Mouse (Mus musculus): ENCODE results near the gene Nanos2.
A peak's percentile ranks its signal among the peaks of the same experiment; 100 is the strongest.

Gene Nanos2

DNA sequence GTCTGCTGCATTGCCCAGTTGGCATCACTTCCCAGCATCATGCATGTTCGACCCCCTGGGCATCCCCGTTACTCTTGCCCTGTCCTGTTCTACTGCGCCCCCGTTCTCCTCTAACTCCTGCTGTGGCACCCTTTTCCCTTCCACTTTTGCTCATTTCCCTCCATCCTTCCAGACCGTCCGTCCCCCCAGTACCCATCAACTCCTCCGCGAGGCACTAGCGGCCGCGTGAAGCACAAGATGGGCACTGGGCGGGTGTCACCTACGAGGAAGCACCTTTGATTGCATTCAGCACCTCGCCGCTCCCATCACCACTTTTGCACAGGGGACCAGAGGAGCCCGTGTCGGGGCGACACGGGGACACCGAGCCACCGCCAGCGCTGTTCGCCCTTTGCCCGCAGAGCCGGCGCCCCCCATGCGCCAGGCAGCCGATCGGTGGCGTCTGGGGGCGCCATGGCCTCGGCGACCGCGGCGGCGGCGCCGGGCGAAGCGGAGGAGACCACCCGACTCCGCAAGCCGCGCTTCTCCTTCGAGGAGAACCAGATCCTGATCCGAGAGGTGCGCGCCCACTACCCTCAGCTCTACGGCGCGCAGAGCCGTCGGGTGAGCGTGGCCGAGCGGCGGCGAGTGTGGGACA is 4.6 kb downstream of the Nanos2 start:
- DNase-seq: peak; percentile 60

DNA sequence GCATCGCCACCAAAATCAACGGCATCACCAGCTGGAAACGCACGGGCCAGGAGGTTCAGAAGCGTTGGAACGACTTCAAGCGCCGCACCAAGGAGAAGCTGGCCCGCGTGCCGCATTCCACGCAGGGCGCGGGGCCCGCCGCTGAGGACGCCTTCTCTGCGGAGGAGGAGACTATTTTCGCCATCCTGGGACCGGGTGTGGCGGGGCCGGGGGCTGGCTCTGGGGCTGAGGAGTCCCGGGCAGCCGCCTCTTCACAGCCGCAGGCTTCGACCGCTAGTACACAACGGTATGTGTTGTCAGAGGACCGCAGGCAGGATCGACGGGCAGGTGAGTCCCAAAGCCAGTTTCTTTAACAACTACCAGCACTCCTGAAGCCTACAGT is 5.1 kb downstream of the Nanos2 start:
- DNase-seq: no peak

DNA sequence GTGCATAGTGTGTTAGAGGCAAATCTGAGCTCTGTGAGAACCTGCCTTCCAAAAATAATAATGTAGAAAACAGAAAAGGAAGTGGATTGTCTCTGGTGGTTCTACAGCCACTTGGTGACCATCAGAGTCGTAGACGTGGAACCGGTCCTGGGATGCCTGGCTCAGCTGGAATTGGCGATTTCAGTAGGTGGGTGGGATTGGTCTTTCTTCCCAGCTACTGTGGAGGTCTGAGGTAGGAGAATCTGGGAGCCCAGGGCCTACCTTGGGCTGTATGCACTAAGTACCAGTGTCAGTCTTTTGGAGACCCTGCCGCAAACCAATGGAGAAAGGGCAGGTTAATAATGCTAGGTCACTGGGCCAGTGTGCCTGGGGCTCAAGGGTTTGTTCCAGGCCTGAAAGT is 5.8 kb downstream of the Nanos2 start:
- DNase-seq: no peak

DNA sequence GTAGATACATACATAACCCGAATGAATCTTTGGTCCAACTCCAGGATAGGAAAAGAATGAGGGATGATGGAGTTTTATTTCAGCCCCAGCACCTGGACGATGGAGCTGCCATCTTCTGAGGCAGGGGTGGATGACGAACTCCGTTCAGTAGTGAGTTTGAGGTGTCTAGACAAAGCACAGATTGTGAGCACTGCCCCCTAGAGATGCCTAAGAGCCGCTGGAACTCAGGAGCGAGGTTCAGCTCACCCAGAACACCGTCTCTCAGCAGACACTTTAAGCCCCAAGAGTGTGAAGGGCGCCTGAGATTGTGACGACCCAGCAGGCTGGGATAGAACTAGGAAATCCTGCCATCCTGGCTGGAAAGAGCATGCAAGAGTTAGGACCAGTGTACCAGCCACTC is 11.6 kb downstream of the Nanos2 start:
- no peak for DNase-seq

DNA sequence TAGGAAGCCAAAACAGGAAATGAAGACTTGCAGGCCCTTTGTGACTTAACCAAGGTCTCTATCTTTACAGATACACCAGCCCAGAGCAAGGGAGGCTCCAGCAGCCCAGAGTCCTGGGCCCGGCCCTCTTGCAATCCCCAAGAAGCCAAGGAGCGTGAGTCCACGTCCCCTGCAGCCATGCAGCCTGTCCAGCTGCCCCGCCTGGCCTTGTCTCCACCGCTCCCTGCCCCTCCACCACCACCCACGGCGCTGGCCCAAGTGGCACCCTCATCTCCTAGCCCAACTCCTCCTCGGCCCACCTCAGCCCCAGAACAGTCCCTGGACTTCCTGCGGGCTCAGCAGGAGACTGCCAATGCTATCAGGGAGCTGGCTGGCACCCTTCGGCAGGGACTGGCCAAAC is 13.2 kb downstream of the Nanos2 start:
- DNase-seq: no peak

DNA sequence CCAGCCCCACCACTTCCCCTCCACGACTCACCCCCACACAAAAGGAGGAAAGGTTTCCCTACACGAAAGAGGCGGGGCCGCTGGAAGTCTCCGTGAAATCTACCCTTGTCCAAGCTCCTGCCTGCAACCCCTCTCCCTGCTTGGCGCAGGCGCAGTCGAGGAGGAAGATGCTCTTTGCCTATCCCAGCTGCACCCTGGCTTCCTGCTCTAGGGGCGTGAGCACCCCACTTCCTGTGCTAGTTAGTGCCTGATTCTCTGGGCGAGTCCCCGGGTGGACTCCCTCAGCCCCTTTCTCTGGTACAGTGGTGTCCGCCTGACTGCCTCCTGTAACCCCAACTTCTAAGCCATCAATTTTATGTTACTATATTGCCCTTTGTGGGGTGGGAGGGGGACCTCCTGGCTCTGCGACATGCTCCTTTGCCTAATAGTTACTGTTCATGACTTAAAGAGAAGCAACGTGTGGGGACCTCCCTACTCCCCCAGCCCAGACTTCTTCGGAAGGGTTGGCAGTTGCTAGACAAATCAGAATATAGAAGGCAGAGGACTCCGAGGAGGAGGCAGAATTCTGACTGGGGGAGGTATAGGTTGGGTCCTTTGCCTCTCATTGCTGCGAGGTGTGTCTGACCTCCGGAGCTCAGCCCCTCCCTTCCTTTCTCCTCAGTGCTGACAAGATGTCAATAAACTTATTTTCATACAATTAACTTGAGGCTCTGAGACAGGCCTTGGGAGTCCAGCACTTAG is 14.0 kb downstream of the Nanos2 start:
- peak; percentile 26 for DNase-seq

DNA sequence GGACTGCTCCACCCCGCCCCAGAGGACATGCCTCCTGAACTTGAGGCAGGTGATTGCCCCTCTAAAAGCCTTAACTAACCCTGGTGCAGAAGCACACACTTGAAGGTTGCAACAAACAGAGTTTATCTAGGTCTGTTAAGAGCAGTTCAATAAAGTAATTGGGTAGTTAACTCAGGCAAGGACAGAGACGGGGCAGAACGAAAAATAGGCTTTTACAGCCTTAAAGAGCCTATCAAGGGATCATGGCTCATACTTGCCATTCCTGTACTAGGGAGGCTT is 14.5 kb downstream of the Nanos2 start:
- DNase-seq: no peak

DNA sequence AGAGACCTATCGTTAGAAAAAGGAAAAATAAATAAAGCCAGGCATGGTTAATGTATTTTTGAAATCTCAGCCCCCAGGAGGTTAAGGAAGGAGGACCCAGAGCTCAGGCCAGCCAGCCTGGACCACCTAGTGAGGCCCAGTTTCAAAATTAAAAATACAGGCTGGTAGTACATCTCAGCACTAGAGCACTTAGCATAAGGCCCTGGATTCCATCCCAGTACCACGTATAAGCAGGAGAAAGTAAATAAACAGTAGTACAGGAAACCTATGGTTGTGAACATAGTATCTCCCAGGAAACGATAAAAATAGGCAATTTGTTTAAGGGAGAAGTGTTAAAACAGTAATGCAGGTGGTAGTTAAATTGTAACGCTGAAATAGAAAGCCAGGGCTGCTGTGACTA is 14.9 kb downstream of the Nanos2 start:
- DNase-seq: no peak

DNA sequence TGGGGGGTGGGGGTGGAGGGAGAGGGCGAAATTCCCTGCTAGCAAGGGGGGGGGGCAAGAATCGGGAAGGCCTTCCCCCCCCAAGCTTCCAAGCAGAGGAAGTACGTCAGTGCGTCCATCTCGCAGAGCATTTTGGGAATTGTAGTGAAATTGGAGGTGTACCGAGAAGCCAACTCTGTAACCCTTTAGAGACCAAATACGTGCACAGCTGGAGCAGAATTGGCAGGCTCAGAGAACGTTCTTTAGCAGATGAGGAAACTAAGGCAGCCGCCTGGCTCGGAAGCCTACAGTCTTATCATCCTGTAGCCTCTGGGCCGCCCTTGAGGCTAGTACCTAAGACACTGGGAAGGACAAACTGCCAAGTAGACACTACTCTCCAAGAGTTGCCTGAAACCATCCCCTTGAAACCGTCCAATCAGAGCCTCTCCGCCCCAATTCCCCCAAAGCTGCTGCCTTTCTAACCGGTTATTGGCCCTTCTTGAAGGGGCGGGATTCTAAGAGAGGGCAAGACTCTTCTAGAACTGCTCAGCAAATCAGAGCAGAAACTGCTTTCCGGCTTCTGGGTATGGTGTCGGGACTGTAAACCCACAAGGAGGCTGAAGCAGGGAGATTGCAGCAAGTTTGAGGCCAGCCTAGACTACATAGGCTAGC is 15.8 kb downstream of the Nanos2 start:
- peak; percentile 80 for DNase-seq

DNA sequence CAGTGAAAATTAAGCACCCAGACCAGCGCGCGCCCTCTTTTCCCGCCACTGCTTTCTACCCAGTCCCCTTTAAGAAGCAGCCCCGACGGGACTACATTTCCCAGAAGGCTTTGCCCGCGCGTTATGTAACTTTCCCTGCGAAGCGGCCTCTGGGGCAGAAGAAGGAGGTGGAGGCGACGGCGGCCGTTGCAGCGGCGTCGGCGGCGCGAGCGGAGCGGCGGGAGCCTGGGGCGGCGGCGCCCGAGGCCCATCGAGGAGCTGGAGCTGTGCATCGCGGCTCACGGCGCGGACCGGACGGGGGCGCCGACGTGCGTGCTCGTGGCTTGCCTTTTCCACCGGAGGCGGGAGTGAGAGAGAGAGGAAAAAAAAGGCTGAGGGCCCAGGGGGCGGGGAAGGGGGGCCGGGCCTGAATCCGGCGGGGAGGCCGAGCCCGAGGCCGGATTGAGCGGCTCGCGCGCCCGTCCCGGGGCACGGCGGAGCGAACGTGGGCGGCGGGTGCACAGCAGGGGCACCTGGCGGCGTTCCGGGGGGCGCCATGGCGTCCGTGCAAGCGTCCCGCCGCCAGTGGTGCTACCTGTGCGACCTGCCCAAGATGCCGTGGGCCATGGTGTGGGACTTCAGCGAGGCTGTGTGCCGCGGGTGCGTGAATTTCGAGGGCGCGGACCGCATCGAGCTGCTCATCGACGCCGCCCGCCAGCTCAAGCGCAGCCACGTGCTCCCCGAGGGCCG is 16.9 kb downstream of the Nanos2 start, which contains the start of gene Irf2bp1:
Gene Irf2bp1 (plus strand): TSS at position 143 of the 729 bp plus-strand sequence.
- peak; percentile 95 for DNase-seq

DNA sequence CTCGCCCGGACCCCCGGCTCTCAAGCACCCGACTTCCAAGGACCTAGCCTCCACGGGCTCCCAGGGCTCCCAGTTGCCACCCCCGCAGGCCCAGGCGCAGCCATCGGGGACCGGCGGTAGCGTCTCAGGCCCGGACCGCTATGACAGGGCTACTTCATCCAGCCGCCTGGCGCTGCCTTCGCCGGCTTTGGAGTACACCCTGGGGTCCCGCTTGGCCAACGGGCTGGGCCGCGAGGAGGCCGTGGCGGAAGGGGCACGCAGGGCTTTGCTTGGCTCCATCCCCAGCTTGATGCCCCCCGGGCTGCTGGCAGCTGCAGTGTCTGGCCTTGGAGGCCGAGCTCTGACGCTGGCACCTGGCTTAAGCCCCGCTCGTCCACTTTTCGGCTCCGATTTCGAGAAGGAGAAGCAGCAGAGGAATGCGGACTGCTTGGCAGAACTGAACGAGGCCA is 17.5 kb downstream of the Nanos2 start:
- DNase-seq: peak; percentile 48

DNA sequence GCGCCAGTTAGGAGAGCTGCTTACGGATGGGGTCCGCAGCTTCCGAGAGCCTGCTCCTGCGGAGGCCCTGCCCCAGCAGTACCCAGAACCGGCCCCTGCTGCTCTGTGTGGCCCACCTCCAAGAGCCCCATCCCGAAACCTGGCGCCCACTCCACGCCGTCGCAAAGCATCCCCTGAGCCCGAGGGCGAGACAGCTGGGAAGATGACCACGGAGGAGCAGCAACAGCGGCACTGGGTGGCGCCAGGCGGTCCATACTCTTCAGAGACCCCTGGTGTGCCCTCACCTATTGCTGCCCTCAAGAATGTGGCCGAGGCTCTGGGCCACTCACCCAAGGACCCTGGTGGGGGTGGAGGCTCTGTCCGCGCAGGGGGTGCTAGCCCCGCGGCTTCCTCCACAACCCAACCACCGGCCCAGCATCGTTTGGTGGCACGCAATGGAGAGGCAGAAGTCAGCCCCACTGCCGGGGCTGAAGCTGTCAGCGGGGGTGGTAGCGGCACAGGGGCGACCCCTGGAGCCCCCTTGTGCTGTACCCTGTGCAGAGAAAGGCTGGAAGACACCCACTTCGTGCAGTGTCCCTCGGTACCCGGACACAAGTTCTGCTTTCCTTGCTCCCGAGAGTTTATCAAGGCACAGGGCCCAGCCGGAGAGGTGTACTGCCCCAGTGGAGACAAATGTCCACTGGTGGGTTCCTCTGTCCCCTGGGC is 18.4 kb downstream of the Nanos2 start:
- no peak for DNase-seq

DNA sequence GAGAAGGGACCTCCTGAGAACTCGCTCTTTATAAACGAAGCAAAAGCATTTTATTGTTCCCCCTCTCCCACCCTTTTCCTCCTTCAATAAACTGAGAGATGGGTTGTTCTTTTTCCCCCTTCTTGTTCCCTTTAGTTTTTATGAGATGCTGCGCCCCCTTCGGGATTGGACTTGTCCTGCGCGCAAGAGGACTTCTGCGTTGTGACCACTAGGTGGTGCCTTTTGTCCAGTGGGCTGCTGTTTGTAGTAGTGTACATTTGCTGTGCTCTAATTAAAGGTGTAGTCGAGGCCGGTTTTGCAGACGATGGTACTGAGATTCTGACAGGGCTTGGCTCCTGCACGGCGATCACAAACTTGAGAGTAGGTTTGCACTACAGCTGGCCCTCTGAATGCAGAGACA is 19.3 kb downstream of the Nanos2 start:
- DNase-seq: peak; percentile 76

DNA sequence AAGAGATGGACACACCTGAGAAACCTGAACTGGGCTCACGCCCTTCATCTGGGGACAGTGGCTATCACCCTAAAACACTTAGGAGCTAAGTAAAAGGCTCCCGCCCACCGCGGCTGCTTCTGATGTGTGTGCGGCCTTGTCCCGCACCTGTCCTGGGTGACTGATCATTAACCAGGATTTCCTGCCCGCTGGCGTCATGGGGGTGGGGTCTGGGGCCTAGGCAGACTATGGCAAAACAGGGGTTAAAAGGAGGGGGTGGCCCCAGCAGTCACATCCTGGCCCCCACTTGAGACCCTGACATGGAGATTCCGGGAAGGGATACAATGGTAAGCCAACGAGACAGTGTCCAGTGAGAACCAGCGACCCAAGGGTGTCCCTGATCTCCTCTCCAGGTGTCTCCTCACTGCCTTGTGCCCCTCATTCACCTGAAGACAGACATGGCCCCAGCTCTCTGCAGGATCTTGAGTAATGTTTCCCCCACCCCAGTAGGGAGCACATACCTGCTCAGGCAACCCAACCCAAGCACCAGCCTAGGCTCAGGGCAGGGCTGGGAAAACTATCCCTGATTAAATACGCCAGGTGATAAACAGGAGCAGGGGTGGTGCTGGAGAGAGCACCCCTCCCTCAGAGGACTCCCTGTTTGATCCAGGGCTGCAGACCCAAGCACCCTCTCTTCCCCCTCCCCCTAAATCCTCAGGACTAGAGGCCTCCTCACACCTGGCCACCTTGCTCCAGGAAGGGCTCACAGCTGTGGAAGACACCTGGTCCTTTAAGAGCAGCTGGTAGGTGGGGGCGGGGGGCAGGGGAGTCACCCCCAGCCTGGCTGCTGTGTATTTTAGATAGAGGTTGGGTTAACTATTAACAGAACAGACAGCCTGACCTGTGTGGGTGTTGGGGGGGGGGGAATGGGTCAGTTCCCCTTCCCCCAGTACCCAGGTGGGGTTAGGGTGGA is 20.1 kb downstream of the Nanos2 start:
- no peak for DNase-seq

DNA sequence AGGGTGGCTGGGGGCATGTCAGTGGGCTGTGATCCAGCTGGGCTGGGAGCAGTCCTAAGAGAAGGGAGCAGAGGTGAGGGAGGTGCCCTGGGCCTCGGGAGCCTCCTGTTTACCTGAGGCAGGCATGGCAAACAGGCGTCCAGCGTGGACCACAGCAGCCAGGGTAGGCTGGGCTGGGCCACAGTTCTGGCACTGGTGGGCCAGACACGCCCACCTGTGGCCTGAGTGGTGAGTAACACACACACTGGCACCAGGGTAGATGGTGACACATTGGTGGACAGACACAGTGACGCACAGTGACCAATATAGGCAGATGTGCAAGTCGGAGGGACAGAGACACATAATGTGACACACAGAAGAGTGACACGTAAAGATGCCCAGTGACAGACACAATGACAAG is 23.4 kb downstream of the Nanos2 start:
- DNase-seq: no peak

DNA sequence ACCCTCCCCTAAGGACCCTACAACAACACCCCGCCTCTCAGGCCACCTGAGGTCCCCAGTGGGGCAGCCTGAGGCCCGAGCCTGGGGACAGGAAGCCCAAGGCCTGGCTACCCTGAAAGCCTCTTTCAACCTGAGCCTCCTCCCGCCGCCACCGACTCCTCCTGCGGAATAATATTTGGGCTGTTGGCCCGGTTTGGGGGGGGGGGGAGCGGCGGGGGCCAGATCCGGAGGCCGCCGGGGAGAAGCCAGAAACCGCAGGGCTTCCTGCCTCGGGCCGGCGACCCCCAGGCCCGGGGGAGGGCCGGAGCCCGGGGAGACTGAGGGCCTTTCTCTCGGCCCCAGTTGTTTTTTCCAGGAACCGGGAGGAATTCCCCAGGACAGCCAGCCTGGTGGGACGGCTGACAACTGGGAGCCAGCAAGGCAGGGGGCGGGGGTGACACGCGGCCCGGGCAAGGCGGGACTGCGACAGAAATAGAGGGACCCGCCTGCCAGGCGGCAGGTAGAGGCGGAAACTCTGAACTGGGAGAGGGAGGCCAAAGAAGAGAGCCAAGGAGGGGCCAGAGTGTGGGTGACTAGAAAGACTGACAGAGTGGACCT is 24.9 kb downstream of the Nanos2 start:
- peak; percentile 8 for DNase-seq

DNA sequence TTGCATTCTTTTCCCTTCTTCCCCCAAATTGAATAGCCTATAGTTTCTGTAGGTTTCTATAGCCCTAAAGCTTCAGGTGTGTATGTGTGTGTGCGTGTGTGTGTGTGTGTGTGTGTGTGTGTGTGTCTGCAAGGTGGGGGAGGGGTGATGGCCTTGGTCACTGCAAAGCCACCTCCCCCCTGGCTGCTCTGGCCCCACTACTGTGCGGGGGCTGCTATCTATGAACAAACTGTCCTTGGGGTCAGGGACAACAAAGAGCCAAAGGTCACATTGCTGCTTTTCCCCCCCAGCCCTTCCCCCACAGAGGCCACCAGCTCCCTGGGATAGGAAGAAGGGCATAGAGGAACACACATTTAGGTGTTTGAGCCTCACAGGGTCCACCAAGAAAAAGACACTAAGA is 25.7 kb downstream of the Nanos2 start:
- no peak for DNase-seq

DNA sequence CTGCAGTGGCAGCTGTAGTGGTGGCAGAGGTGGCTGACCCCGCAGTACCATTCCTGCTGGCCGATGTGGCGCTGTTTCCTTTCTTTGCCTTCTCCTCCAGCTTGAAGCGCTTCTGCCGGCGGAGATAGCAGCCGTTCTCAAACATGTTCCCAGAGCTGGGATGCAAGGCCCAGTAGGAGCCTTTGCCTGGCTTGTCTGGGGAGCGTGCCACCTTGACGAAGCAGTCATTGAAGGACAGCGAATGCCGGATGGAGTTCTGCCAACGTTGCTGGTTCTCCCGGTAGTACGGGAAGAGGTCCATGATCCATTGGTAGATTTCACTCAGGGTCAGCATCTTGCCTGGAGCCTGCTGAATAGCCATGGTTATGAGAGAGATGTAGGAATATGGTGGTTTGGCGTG is 27.3 kb downstream of the Nanos2 start:
- no peak for DNase-seq

DNA sequence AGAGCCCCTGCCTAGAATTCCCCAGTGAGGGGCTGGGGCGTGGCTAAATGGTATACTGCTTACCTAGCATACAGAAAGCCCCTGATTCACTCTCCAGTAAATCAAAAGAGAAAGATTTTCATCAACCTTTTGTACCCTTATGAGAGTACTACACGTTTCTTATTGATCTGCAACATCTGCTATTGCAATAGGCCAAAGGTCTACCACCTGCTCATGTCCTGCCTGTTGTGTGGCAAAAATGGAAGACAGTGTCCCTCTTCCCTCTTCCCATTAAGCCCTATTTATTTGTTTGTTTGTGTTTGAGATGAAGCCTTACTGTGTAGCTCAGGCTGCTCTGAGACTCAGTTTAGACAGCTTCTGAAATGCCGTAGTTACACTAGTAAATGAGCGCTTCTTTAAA is 28.8 kb downstream of the Nanos2 start:
- no peak for DNase-seq

DNA sequence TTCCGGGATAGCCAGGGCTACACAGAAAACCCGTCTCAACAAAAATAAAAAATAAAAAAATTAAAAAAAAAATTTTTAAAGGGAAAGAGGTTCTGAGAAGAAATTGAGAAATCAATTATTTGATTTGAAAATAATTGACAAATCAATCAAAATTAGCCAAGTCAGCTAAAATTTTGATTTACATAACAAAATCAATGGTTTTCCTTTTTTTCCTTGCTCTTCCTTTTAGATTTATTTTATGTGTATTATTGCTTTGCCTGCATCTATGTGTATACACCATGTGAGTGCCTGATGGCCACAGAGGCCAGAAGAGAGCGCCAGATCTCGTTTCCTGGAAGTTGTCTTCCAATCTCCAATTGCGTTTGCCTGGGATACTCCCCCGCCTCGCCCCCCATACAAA is 30.7 kb downstream of the Nanos2 start:
- no peak for DNase-seq

DNA sequence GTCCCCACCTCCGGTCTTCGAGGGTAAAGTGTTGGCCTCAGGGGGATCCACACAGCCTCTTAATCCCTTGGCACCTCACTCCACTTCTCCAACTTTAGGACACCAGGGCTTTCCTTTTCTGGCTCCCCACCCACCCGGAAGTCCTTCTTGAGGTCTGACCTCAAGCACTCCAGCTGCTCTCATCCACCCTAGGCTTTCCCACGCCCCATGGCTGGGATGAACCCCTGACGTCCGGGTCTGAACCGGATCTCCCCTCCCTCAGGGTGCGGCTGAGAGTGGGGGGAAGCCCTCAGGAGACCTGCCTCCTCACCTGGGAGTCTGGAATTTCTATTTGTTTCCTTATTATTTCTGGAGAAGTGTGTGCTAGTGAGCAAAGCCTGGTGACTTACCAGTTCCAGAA is 33.8 kb downstream of the Nanos2 start:
- no peak for DNase-seq

Measured in right cerebral cortex, postnatal 25 days (tissue).